Mouse (Mus musculus): ENCODE measurements at regions not wholly inside any gene's neighbourhood (a gene's known extent, or its start where the extent isn't known, plus 50 kb on each side); places are given as distances from the start of the nearest gene placed in this dataset.
A peak's percentile ranks its signal among the peaks of the same experiment; 100 is the strongest.

DNA sequence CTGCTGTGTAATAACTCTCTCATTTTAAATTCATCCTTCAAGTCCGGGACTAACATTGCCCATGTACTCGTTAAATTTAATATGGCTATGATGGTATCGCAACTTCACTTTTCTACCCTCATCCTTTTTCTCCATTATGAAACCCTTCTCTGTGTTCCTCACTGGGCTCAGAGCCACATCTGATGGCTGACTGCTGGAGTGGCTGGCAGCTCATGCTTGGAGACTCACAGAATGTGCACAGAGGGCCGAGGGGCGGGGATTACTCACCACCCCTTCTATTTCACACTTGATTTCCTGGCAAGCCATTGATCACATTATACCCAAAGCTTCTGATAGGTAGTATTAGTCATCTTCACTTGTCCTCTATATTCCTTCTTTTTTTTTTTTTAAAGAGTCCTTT is 81.1 kb upstream of the Vwde start:
- H3K9me3 ChIP-seq (replicated peaks), result no peaks in the 10 kb centered on the region
- H3K27ac ChIP-seq (ENCODE audit: poor library complexity, severe bottlenecking), result no peak overlapping the region
- H3K4me3 ChIP-seq, result no peak overlapping the region
- no peaks in the 10 kb centered on the region for H3K27me3 ChIP-seq (replicated peaks)
- no peaks in the 10 kb centered on the region for H3K4me1 ChIP-seq (replicated peaks)
- H3K9ac ChIP-seq, result no peak overlapping the region
- 69% methylated on average over 5 of the region's 5 CpGs for WGBS
- no peak for ATAC-seq (ENCODE audit: insufficient number of reproducible peaks, low FRiP score)
- H3K36me3 ChIP-seq, result no peaks in the 10 kb centered on the region
- H3K4me2 ChIP-seq, result no peak overlapping the region

DNA sequence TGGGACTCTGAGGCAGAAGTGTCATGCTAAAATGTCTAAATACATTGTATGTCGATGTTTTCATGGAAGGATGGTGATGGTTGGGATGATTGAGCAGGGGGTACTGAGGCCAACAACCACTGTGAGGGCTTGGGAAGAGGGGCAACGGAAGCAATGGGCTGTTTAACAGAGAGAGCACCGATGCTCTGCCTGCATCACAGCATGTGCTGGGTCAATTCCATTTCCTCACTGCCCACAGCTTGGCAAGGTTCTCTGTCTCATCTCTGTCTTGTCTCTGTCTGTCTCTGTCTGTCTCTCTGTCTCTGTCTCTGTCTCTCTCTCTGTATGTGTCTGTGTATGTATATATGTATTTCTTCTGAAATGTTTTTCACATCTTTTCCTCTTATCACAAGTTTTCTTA is 73.4 kb upstream of the Vwde start:
- H3K4me3 ChIP-seq, result no peak overlapping the region
- no peaks in the 10 kb centered on the region for H3K36me3 ChIP-seq
- H3K4me2 ChIP-seq, result no peak overlapping the region
- no peaks in the 10 kb centered on the region for H3K27me3 ChIP-seq (replicated peaks)
- H3K27ac ChIP-seq (ENCODE audit: poor library complexity, severe bottlenecking), result no peak overlapping the region
- no peaks in the 10 kb centered on the region for H3K4me1 ChIP-seq (replicated peaks)
- H3K9me3 ChIP-seq (replicated peaks), result no peaks in the 10 kb centered on the region
- no peak overlapping the region for H3K9ac ChIP-seq
- 72% methylated on average over 3 of the region's 3 CpGs for WGBS
- ATAC-seq (ENCODE audit: insufficient number of reproducible peaks, low FRiP score), result no peak

DNA sequence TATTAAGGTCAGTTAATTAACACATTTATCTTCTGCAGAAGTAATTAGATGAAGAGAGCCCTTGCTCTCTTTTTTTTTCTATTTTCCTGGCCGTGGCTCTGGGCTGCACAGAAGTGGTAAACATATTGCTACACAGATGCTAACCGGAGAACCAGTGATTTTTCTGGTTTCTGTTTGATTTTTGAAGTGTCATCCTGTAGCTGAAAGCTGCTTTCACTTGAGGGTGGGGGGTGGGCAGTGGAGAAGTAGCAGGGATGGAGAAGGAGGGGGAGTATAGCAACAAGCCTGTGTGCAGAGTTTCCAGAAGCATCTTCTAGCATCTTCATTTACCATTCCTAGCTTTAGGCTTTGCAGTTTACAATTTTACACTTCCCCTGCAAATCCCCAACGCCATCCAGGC is 72.3 kb upstream of the Vwde start:
- no peak for ATAC-seq (ENCODE audit: insufficient number of reproducible peaks, low FRiP score)
- no peak overlapping the region for H3K4me3 ChIP-seq
- no peaks in the 10 kb centered on the region for H3K4me1 ChIP-seq (replicated peaks)
- no peaks in the 10 kb centered on the region for H3K36me3 ChIP-seq
- H3K27me3 ChIP-seq (replicated peaks), result no peaks in the 10 kb centered on the region
- no peak overlapping the region for H3K9ac ChIP-seq
- H3K27ac ChIP-seq (ENCODE audit: poor library complexity, severe bottlenecking), result no peak overlapping the region
- H3K4me2 ChIP-seq, result no peak overlapping the region
- no peaks in the 10 kb centered on the region for H3K9me3 ChIP-seq (replicated peaks)
- 80% methylated on average over 3 of the region's 3 CpGs for WGBS

DNA sequence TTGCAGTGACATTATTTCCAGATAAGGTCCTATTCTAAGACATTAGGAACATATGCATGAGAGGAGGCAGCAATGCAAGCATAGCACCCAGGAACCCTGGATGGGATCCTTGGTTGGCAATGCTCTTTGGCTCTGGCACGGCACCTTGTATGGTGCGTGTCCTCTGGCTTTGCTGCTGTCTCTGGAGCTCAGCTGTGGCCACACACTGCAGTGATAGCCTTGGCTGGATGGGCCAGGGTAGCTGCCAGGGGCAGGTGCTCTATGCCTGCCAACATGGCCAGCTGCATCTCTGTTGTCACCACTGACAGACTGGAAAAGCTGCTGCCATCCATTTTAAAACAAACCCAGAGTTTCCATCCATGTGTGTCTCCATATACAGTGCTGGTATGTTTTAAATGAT is 71.3 kb upstream of the Vwde start:
- no peaks in the 10 kb centered on the region for H3K4me1 ChIP-seq (replicated peaks)
- WGBS, result 86% methylated on average over 2 of the region's 2 CpGs
- H3K4me2 ChIP-seq, result no peak overlapping the region
- no peaks in the 10 kb centered on the region for H3K36me3 ChIP-seq
- no peaks in the 10 kb centered on the region for H3K9me3 ChIP-seq (replicated peaks)
- H3K4me3 ChIP-seq, result no peak overlapping the region
- H3K9ac ChIP-seq, result no peak overlapping the region
- no peak for ATAC-seq (ENCODE audit: insufficient number of reproducible peaks, low FRiP score)
- no peaks in the 10 kb centered on the region for H3K27me3 ChIP-seq (replicated peaks)
- no peak overlapping the region for H3K27ac ChIP-seq (ENCODE audit: poor library complexity, severe bottlenecking)

DNA sequence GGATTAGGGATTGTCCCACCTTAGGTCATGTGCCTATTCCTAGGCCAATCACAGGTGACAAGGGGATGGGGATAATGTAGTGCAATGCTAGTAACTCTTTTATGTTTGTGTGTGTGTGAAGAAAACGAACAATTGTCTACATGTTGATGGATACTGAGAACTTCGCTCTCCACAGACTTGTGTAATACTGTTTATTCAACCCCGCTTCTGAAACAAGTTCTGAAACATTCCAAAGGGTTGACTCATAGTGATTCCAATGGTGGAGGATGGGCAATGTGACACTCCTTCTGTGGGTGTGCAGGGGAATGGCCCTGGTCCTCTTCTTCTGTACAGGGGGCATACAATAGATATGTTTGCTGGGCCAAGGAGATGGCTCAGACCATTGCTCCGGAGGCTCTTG is 69.6 kb upstream of the Vwde start:
- no peak for ATAC-seq (ENCODE audit: insufficient number of reproducible peaks, low FRiP score)
- H3K9me3 ChIP-seq (replicated peaks), result no peaks in the 10 kb centered on the region
- H3K9ac ChIP-seq, result no peak overlapping the region
- no peak overlapping the region for H3K4me2 ChIP-seq
- H3K36me3 ChIP-seq, result no peaks in the 10 kb centered on the region
- no peaks in the 10 kb centered on the region for H3K27me3 ChIP-seq (replicated peaks)
- no peak overlapping the region for H3K4me3 ChIP-seq
- no peak overlapping the region for H3K27ac ChIP-seq (ENCODE audit: poor library complexity, severe bottlenecking)
- 62% methylated on average over 4 of the region's 4 CpGs for WGBS
- no peaks in the 10 kb centered on the region for H3K4me1 ChIP-seq (replicated peaks)

DNA sequence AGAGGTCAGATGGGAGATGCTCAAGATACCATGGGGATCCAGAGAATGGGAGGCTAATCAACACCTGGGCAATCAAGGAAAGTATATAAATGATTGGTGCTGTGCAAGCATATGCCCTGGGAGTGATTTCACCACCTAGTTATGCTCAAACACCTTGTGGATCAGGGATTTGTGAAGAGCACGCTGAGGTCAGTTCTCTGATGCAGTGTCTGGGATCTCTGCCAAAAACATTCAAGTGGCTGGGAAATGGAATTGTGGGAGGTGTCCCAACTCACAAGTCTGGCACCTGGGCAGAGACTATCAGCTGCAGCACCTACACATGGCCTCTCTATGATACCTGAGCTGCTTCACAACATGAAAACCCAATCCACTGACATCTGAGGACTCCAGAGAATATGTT is 63.7 kb upstream of the Vwde start:
- Histone ChIP-seq H3K27me3 (replicated peaks) (no peaks in the 10 kb centered on the region), H3K9me3 (replicated peaks) (no peaks in the 10 kb centered on the region), H3K4me3 (no peak overlapping the region), H3K9ac (no peak overlapping the region), H3K36me3 (no peaks in the 10 kb centered on the region), H3K27ac (ENCODE audit: poor library complexity, severe bottlenecking) (0 out of 2 replicates have a peak overlapping the region, but pooled peaks have one; percentile 34), H3K4me2 (no peak overlapping the region), H3K4me1 (replicated peaks) (peaks cover 8% of the 10 kb centered on the region)
- WGBS, result 12% methylated on average over 1 of the region's 1 CpGs
- ATAC-seq (ENCODE audit: insufficient number of reproducible peaks, low FRiP score), result peak; percentile 73

DNA sequence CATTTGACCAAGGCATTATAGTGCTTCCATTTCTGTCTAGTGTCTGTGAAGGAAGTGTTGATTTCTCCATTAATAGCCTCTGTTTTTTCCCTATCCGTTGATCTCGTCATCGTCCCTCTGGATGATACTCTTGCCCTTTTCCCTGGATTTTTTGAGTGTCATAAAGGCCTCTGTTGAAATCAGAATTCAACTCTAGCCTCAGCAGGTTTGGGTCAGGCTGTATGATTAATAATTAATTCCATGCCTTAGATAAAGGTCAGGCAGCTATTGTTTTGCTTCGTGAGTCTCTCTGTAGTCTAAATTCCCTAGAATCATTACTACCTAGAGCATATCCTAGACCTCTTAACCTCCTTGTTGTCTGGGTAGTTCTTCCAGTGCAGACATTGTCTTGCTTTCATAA is 63.0 kb upstream of the Vwde start:
- Histone ChIP-seq H3K4me2 (no peak overlapping the region), H3K4me1 (replicated peaks) (peaks cover 8% of the 10 kb centered on the region), H3K27me3 (replicated peaks) (no peaks in the 10 kb centered on the region), H3K9ac (no peak overlapping the region), H3K27ac (ENCODE audit: poor library complexity, severe bottlenecking) (no peak overlapping the region), H3K36me3 (no peaks in the 10 kb centered on the region), H3K9me3 (replicated peaks) (no peaks in the 10 kb centered on the region), H3K4me3 (no peak overlapping the region)
- 58% methylated on average over 4 of the region's 4 CpGs for WGBS
- no peak for ATAC-seq (ENCODE audit: insufficient number of reproducible peaks, low FRiP score)

DNA sequence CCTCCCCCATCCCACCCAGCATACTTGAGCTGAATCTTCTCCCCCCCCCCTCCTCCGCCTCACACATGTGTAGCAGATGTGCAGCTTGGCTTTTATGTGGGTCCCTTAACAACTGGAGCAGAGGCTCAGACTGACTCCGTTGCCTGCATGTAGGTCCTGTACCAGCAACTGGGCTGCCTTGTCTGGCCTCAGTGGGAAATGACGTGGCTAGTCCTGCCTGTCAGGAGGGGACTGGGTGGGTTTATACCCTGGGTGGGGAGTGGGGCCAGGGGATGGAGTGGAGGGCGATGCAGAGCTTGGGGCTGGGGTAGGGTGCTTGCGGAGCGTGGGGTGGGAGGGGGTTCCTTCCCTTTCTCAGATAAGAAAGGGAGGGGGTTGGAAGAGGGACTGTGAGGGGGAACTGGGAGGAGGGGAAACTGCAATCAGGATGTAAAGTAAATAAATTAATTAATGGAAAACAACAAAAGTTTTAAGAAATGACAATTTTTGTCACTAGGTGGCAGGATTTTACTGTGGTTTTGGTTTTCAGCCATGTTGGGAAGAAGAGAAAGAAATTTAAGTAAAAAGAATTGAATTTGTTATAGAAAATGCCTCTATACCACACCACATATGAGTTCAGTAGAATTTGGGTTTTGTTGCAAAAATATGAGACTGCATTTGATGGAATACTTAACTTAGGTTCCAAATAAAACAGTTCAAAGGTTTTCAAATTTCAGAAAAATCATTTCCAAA is 61.9 kb upstream of the Vwde start:
- Histone ChIP-seq H3K4me3 (no peak overlapping the region), H3K4me1 (replicated peaks) (peaks cover 8% of the 10 kb centered on the region), H3K9me3 (replicated peaks) (no peaks in the 10 kb centered on the region), H3K4me2 (no peak overlapping the region), H3K36me3 (no peaks in the 10 kb centered on the region), H3K27me3 (replicated peaks) (no peaks in the 10 kb centered on the region), H3K9ac (0 out of 2 replicates have a peak overlapping the region, but pooled peaks have one; percentile 7), H3K27ac (ENCODE audit: poor library complexity, severe bottlenecking) (no peak overlapping the region)
- no peak for ATAC-seq (ENCODE audit: insufficient number of reproducible peaks, low FRiP score)
- 48% methylated on average over 6 of the region's 6 CpGs for WGBS

DNA sequence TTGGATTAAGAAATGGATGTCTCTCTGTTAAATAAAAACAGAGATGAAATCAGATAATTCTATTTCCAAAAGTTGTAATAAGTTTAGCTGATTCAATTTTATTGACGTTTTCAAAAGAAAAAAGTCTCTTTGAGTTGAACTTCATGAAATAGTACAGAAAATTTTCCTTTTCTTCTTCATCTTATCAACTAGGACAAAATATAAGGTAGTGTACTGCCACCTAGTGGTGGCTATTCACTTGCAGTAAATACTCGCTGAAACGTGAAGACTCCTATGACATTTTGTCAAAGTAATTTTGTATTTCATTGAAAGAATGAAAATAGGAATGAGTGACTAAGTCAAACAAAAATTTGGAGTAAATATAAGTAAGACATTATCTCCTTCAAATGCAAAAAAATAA is 56.1 kb upstream of the Vwde start:
- Histone ChIP-seq H3K4me1 (replicated peaks) (no peaks in the 10 kb centered on the region), H3K4me3 (no peak overlapping the region), H3K9ac (no peak overlapping the region), H3K27ac (ENCODE audit: poor library complexity, severe bottlenecking) (no peak overlapping the region), H3K9me3 (replicated peaks) (0 out of 2 replicates have a peak, but pooled peaks cover 3% of the 10 kb centered on the region), H3K4me2 (no peak overlapping the region), H3K36me3 (no peaks in the 10 kb centered on the region), H3K27me3 (replicated peaks) (no peaks in the 10 kb centered on the region)
- no peak for ATAC-seq (ENCODE audit: insufficient number of reproducible peaks, low FRiP score)
- 3% methylated on average over 3 of the region's 3 CpGs for WGBS
